ENCODE assay signal across 8 mouse cellular contexts in the genomic region with DNA sequence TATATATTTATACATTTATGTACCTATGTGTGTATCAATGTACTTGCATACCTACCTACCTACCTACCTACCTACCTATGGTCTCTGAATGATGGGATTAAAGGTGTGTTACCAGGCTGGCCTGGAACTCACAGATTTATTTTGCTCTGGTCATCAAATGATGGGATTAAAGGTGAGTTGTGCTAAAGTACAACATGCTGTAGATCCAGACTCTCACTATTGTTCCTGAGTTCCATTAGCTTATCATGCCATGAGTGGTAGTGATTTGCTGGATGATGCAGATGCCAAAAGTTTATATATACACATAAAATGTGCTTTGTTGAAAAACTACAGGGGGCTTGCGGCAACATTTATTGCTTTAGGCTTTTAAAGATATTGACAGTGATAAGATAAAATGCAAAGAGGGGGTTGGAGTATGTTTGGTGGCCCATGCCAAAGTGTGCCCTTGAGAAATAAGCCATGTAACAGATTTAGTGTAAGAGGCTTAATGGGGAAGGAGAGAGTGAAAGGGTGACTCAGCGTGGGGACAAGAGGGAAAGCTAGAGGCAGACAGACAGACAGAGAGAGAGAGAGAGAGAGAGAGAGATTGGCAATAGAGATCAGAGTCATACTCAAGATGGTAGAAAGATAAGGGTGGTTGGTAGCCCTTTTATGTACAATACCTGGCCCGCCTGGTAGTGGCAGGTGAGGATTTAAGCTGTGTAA. TPM values are rescaled to one million over a fixed set of nuclear protein-coding genes. Genes with fewer than 3 reads are reported as not detected.
DNase-seq lines count a peak whose midpoint lies in the region; ATAC-seq and TF ChIP-seq lines count a peak whose summit lies in the region.

No protein-coding gene starts in this region.

- H3K4me3 ChIP-seq in heart, embryonic 14.5 days (ENCODE audit: control insufficient read depth in 1 of 2, insufficient read depth in 1 of 2, low read depth in 1 of 2, low read length in 2 of 2): peak overlapping the region in 1 of 2 experiments; percentile 48; a peak in 2 of 4 replicates
- H3K4me3 ChIP-seq in C2C12 (ENCODE audit: insufficient read depth, poor library complexity, severe bottlenecking): no peak overlapping the region
- peak overlapping the region; percentile 57; the same call in 1 of the 2 replicates for H3K4me3 ChIP-seq in forebrain, embryonic 11.5 days (ENCODE audit: low read depth, low read length)
- H3K4me3 ChIP-seq in limb, embryonic 13.5 days: peak overlapping the region; percentile 55

- H3K9me3 ChIP-seq in heart, embryonic 14.5 days (ENCODE audit: control insufficient read depth, low read length): no peaks in the 10 kb centered on the region
- no peaks in the 10 kb centered on the region for H3K9me3 ChIP-seq in forebrain, embryonic 11.5 days (ENCODE audit: control insufficient read depth, low read length)
- no peaks in the 10 kb centered on the region for H3K9me3 ChIP-seq in limb, embryonic 13.5 days

- TF ChIP-seq CTCF in C2C12 (IDR thresholded peaks at IDR 0.05; ENCODE audit: control insufficient read depth, insufficient read depth, insufficient read length): no peak

- DNase-seq in heart, adult 9 months (ENCODE audit: low spot score in 2 of 2): no peak
- DNase-seq in forebrain, embryonic 11.5 days (ENCODE audit: low spot score): peak; percentile 50
- no peak for DNase-seq in layer of hippocampus, adult 9-11 months
- no peak for DNase-seq in thymus, postnatal 36 days
- no peak for DNase-seq in adrenal gland, adult 2 months

- H3K4me1 ChIP-seq in heart, embryonic 14.5 days (ENCODE audit: control insufficient read depth in 2 of 2, insufficient read depth in 2 of 2, low read length in 2 of 2): peaks cover 5 to 28% of the 10 kb centered on the region in 2 experiments
- H3K4me1 ChIP-seq in forebrain, embryonic 11.5 days (replicated peaks; ENCODE audit: control insufficient read depth, insufficient read depth, low read length): peaks cover 3% of the 10 kb centered on the region
- peaks cover 41% of the 10 kb centered on the region for H3K4me1 ChIP-seq in limb, embryonic 13.5 days

- 80% methylated on average over 3 of the region's 3 CpGs for WGBS in heart, embryonic 14.5 days
- 74% methylated on average over 3 of the region's 3 CpGs for WGBS in forebrain, embryonic 11.5 days
- WGBS in limb, embryonic 13.5 days: 75% methylated on average over 3 of the region's 3 CpGs

- ATAC-seq in heart, embryonic 14.5 days (ENCODE audit: insufficient number of reproducible peaks, insufficient read depth, low FRiP score, low read depth): no peak
- ATAC-seq in forebrain, embryonic 11.5 days (replicated peaks; ENCODE audit: low FRiP score): no peak
- no peak for ATAC-seq in limb, embryonic 13.5 days (ENCODE audit: low FRiP score, low read depth)

- no peak overlapping the region for H3K27ac ChIP-seq in heart, embryonic 14.5 days (replicated peaks in 1 of 2; ENCODE audit: control insufficient read depth in 1 of 2, insufficient read depth in 1 of 2, low read depth in 2 of 2, low read length in 2 of 2)
- H3K27ac ChIP-seq in forebrain, embryonic 11.5 days (ENCODE audit: low read depth, low read length): 0 out of 2 replicates have a peak overlapping the region, but pooled peaks have one; percentile 99
- peak overlapping the region; percentile 39 for H3K27ac ChIP-seq in limb, embryonic 13.5 days

- no peaks in the 10 kb centered on the region for H3K27me3 ChIP-seq in heart, embryonic 14.5 days (ENCODE audit: control insufficient read depth, insufficient read depth, low read length)
- H3K27me3 ChIP-seq in C2C12 (ENCODE audit: control insufficient read depth, insufficient read depth, insufficient read length): no peaks in the 10 kb centered on the region
- H3K27me3 ChIP-seq in forebrain, embryonic 11.5 days (ENCODE audit: control insufficient read depth, insufficient read depth, low read length): no peaks in the 10 kb centered on the region
- no peaks in the 10 kb centered on the region for H3K27me3 ChIP-seq in limb, embryonic 13.5 days

- no peaks in the 10 kb centered on the region for H3K36me3 ChIP-seq in heart, embryonic 14.5 days (ENCODE audit: control insufficient read depth, insufficient read depth, low read length)
- H3K36me3 ChIP-seq in C2C12 (ENCODE audit: control insufficient read depth, insufficient read depth): no peaks in the 10 kb centered on the region
- no peaks in the 10 kb centered on the region for H3K36me3 ChIP-seq in forebrain, embryonic 11.5 days (ENCODE audit: control insufficient read depth, insufficient read depth, low read length)
- H3K36me3 ChIP-seq in limb, embryonic 13.5 days: no peaks in the 10 kb centered on the region

- peak overlapping the region; percentile 71 for H3K4me2 ChIP-seq in heart, embryonic 14.5 days (ENCODE audit: low read length)
- H3K4me2 ChIP-seq in forebrain, embryonic 11.5 days (ENCODE audit: low read depth, low read length, severe bottlenecking): peak overlapping the region; percentile 76
- H3K4me2 ChIP-seq in limb, embryonic 13.5 days (replicated peaks): peak overlapping the region; percentile 65

- H3K79me2 ChIP-seq in C2C12 (ENCODE audit: control insufficient read depth, insufficient read depth): peaks cover 22% of the 10 kb centered on the region

- peak overlapping the region; percentile 44 for H3ac ChIP-seq in C2C12 (ENCODE audit: control insufficient read depth, insufficient read length, low read depth)

- H3K9ac ChIP-seq in heart, embryonic 14.5 days (ENCODE audit: low read length): peak overlapping the region; percentile 78; the same call in 1 of the 2 replicates
- peak overlapping the region; percentile 16; the same call in 1 of the 2 replicates for H3K9ac ChIP-seq in forebrain, embryonic 11.5 days (ENCODE audit: low read length)
- peak overlapping the region; percentile 19 for H3K9ac ChIP-seq in limb, embryonic 13.5 days

- H3K79me3 ChIP-seq in C2C12 (ENCODE audit: low read depth): no peaks in the 10 kb centered on the region

TF ChIP-seq in C2C12, 6 proteins besides CTCF, POLR2A, EP300 and RAD21:
- TF ChIP-seq MAX (IDR thresholded peaks at IDR 0.05) (no peak), CEBPB (IDR thresholded peaks at IDR 0.05; ENCODE audit: low read depth) (no peak), USF1 (IDR thresholded peaks at IDR 0.05; ENCODE audit: low read depth) (no peak), MYOD1 (IDR thresholded peaks at IDR 0.05; ENCODE audit: control insufficient read depth, insufficient read length, low read depth) (no peak)

RNA-seq across cellular contexts. Expression of a gene that starts 1.9 kb away (rescaled TPM):
- polyA plus RNA-seq in heart, embryonic 14.5 days (2014; fragmentation: Nextera tagmentation; extraction: Ambion mirVana): 3.0 and 4.3 TPM in 2 replicates
- 5.5 TPM for polyA plus RNA-seq in C2C12 (2012; fragmentation: generic; extraction: Trizol)
- 5.2 and 5.7 TPM in 2 replicates for polyA plus RNA-seq in forebrain, embryonic 11.5 days (2014; fragmentation: Nextera tagmentation; extraction: Ambion mirVana)
- 9.8 and 10.9 TPM in 2 replicates for polyA plus RNA-seq in limb, embryonic 13.5 days (2015; fragmentation: Nextera tagmentation; extraction: Ambion mirVana)
- total RNA-seq in adrenal gland, adult 2 months (2021): 1 to 10 TPM; 2.2 to 7.1 TPM
- 3.2 and 3.5 TPM in 2 replicates for polyA plus RNA-seq in adrenal gland, adult 2 months (2012; rRNA removed)

RNA-seq across cellular contexts. Expression of a gene that starts 3.5 kb away (rescaled TPM):
- 3.8 and 5.4 TPM in 2 replicates for polyA plus RNA-seq in heart, embryonic 14.5 days (2014; fragmentation: Nextera tagmentation; extraction: Ambion mirVana)
- 98.1 TPM for polyA plus RNA-seq in C2C12 (2012; fragmentation: generic; extraction: Trizol)
- polyA plus RNA-seq in forebrain, embryonic 11.5 days (2014; fragmentation: Nextera tagmentation; extraction: Ambion mirVana): 7.7 and 9.3 TPM in 2 replicates
- 9.3 and 10.0 TPM in 2 replicates for polyA plus RNA-seq in limb, embryonic 13.5 days (2015; fragmentation: Nextera tagmentation; extraction: Ambion mirVana)
- total RNA-seq in adrenal gland, adult 2 months (2021): 10 to 100 TPM; 17.9 to 20.0 TPM
- 24.9 and 66.0 TPM in 2 replicates for polyA plus RNA-seq in adrenal gland, adult 2 months (2012; rRNA removed)

RNA-seq across cellular contexts. Expression of a gene that starts 6.0 kb away (rescaled TPM):
- 0.65 and 0.66 TPM in 2 replicates for polyA plus RNA-seq in heart, embryonic 14.5 days (2014; fragmentation: Nextera tagmentation; extraction: Ambion mirVana)
- polyA plus RNA-seq in C2C12 (2012; fragmentation: generic; extraction: Trizol): 1.2 TPM
- 0.85 and 1.2 TPM in 2 replicates for polyA plus RNA-seq in forebrain, embryonic 11.5 days (2014; fragmentation: Nextera tagmentation; extraction: Ambion mirVana)
- polyA plus RNA-seq in limb, embryonic 13.5 days (2015; fragmentation: Nextera tagmentation; extraction: Ambion mirVana): 0.74 and 1.0 TPM in 2 replicates
- 1 to 10 TPM; 3.0 to 3.2 TPM for total RNA-seq in adrenal gland, adult 2 months (2021)
- polyA plus RNA-seq in adrenal gland, adult 2 months (2012; rRNA removed): 1.2 and 1.5 TPM in 2 replicates

RNA-seq across cellular contexts. Expression of a gene that starts 6.3 kb away (rescaled TPM):
- 7.5 and 8.5 TPM in 2 replicates for polyA plus RNA-seq in heart, embryonic 14.5 days (2014; fragmentation: Nextera tagmentation; extraction: Ambion mirVana)
- polyA plus RNA-seq in C2C12 (2012; fragmentation: generic; extraction: Trizol): 6.9 TPM
- polyA plus RNA-seq in forebrain, embryonic 11.5 days (2014; fragmentation: Nextera tagmentation; extraction: Ambion mirVana): 2.0 and 4.9 TPM in 2 replicates
- 4.1 and 8.4 TPM in 2 replicates for polyA plus RNA-seq in limb, embryonic 13.5 days (2015; fragmentation: Nextera tagmentation; extraction: Ambion mirVana)
- total RNA-seq in adrenal gland, adult 2 months (2021): 100 to 1,000 TPM; 338 to 400 TPM
- polyA plus RNA-seq in adrenal gland, adult 2 months (2012; rRNA removed): 20.2 and 33.8 TPM in 2 replicates

RNA-seq across cellular contexts. Expression of a gene that starts 6.7 kb away (rescaled TPM):
- polyA plus RNA-seq in heart, embryonic 14.5 days (2014; fragmentation: Nextera tagmentation; extraction: Ambion mirVana): 0.65 and 0.72 TPM in 2 replicates
- polyA plus RNA-seq in C2C12 (2012; fragmentation: generic; extraction: Trizol): 1.2 TPM
- polyA plus RNA-seq in forebrain, embryonic 11.5 days (2014; fragmentation: Nextera tagmentation; extraction: Ambion mirVana): 0.92 and 1.4 TPM in 2 replicates
- polyA plus RNA-seq in limb, embryonic 13.5 days (2015; fragmentation: Nextera tagmentation; extraction: Ambion mirVana): 1.5 and 1.7 TPM in 2 replicates
- total RNA-seq in adrenal gland, adult 2 months (2021): 10 to 100 TPM; 16.8 to 18.0 TPM
- polyA plus RNA-seq in adrenal gland, adult 2 months (2012; rRNA removed): 3.0 and 3.1 TPM in 2 replicates

Comparison
In these comparisons a context has a peak if more than half of its experiments do, and no peak if none do; other contexts are left out.
1. H3K27ac ChIP-seq: peak in forebrain, embryonic 11.5 days (single experiment) and limb, embryonic 13.5 days (single experiment); none in heart, embryonic 14.5 days (0 of 2).
2. H3K9ac ChIP-seq: peak in every context shown above with its lines; median percentile 78 in heart, embryonic 14.5 days; 19 in limb, embryonic 13.5 days; 16 in forebrain, embryonic 11.5 days.
3. Peak in every context shown above with its lines, with median percentiles within 50 percentile points of each other: H3K4me2 ChIP-seq.